Mouse (Mus musculus): ENCODE data around the gene Sgce.

- TF ChIP-seq CTCF (IDR thresholded peaks at IDR 0.05; ENCODE audit: low read depth, low read length) (no peak), POLR2A (IDR thresholded peaks at IDR 0.05; ENCODE audit: extremely low read depth, insufficient read depth, low read length) (no peak)
Measured at GRCm38 (mm10) chr6:4708971-4709370, 38.0 kb downstream of the Sgce start.

All from liver, adult 2 months (tissue).